Mouse (Mus musculus) megakaryocyte, embryonic 14.5 days (primary cell): ENCODE results near the gene Pias4. TPM values are rescaled to one million over a fixed set of nuclear protein-coding genes. Genes with fewer than 3 reads are reported as not detected.
A peak's percentile ranks its signal among the peaks of the same experiment; 100 is the strongest.
"Not testable (repeated sequence)": the region's sequence is repeated elsewhere in the genome, so short reads cannot be mapped to it uniquely, and the experiment has no call there.

Experiments
- H3K27me3 ChIP-seq: replicated peaks from 2 replicates; pipeline ENCODE3; 2012; ENCODE audit warnings: inconsistent platforms
- H3K36me3 ChIP-seq: replicated peaks from 2 replicates; pipeline ENCODE3; 2012; ENCODE audit warnings: low read length, inconsistent platforms, mixed read lengths
- H3K4me1 ChIP-seq: 2 replicates; pipeline ENCODE4 v1.6.1; 2012; ENCODE audit warnings: inconsistent platforms
- H3K4me3 ChIP-seq: replicated peaks from 2 replicates; pipeline ENCODE3; 2012; ENCODE audit warnings: moderate library complexity, mild to moderate bottlenecking, inconsistent platforms
- H3K9me3 ChIP-seq: 2 replicates; pipeline ENCODE4 v1.6.1; 2012; ENCODE audit warnings: inconsistent platforms
- FLI1 ChIP-seq: IDR thresholded peaks from 2 replicates; pipeline ENCODE4 v1.6.1; 2012; ENCODE audit warnings: low read length, inconsistent platforms, mixed read lengths
- GATA1 ChIP-seq: IDR thresholded peaks from 3 replicates; pipeline ENCODE4 v1.6.1; 2012; ENCODE audit warnings: mixed read lengths, low read length, inconsistent platforms, borderline replicate concordance
- polyA plus RNA-seq: library from polyadenylated mRNA; stranded (reverse); fragments of >175 nt; gene quantifications from 2 replicates; pipeline ENCODE4 v1.2.3, GENCODE M21; 2012; ENCODE audit warnings: low replicate concordance; ENCODE audit not compliant: insufficient read depth

Gene Pias4
- polyA plus RNA-seq, result 95.2 and 184 TPM in 2 replicates

DNA sequence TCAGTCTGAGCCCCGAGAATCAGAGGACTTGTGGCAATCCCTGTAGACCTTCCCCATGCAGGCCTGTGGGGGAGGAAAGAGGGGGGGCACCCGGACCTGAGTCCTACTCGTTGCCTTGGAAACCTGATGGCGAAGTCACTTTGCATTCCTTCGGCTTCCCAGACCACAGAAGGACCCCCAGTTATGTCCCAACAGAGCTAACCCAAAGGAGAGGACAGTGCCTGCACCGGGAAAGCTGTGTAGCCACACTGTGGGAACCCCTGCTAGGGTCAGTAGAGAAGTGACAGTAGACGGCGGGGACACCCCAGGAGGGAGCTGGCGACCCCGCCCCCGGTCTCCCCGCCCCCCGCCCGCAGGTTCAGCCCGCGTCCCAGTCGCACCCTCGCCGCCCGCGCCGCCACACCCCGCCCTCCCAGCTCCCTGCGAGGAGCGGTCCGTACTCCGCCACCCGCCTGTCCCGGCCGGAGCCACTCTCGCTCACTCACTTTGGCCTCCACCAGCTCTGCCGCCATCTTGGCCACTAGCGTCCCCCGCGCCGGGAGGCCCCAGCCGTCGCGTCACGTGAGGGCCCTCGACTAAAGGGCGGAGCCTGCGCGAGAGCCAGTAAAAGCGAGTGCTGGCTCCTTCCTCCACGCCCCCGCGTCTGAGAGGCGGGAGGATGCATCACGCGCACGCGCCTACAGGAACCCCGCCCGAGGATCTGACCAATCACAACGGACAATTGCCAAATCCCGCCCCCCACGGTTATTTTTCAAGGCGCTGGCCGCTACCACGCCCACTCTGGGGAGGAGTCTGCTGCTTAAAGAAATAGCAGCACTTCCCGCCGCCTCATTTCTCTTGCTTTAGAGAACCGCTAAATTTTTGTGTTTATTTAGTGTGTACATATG lies at the start of gene Pias4:
Gene Pias4, minus strand, starts transcription at position 724 of the 887 bp plus-strand sequence.
- TF ChIP-seq GATA1 (no peak), FLI1 (no peak)
- no peaks in the 10 kb centered on the region for H3K27me3 ChIP-seq
- peaks cover 60% of the 10 kb centered on the region for H3K4me1 ChIP-seq

DNA sequence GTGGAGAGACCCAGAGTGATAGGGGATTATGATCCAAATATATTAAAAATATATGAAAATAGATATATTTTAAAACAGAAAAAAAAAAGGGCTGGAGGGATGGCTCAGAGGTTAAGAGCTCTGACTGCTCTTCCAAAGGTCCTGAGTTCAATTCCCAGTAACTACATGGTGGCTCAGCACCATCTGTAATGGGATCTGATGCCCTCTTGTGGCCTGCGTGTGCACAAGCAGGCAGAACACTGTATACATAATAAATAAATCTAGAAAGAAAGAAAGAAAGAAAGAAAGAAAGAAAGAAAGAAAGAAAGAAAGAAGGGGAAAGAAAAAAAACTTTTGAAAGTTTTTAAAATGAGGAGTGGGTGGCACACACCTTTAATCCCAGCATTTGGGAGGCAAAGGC lies 49.5 kb upstream of the Pias4 start:
- Histone ChIP-seq H3K4me1 (peaks cover 25% of the 10 kb centered on the region), H3K27me3 (peaks cover 33% of the 10 kb centered on the region)
- not testable (repeated sequence) for H3K4me3 ChIP-seq

More for the DNA sequence above, at the start of gene Pias4:
- Histone ChIP-seq H3K9me3 (no peaks in the 10 kb centered on the region), H3K4me3 (peak within 1 kb of the TSS; percentile 97), H3K36me3 (peaks cover 30% of the 10 kb centered on the region)

DNA sequence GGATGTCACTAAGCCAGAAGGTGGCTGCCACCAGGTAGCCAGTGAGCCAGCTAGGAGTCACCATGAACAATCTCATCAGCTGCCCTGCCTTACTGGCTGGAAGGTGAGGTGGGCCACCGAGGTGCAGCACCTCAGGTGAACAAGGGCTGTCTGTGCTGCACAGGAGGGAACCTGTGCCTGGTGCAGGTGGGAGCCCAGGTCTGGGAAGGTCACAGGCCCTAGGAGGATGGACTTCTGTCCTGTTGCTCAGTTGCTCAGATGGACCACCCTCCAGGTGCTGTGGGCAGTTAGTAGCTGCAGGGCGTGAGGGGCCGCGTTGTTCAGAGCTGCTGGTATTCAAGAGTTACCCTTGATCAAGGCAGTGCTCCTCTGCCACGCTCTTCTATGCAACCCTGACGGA lies 49.1 kb upstream of the Pias4 start:
- no peak overlapping the region for H3K4me3 ChIP-seq

More for the DNA sequence above, 49.5 kb upstream of the Pias4 start:
- H3K36me3 ChIP-seq, result not testable (repeated sequence)
- peaks cover 11% of the 10 kb centered on the region for H3K9me3 ChIP-seq

DNA sequence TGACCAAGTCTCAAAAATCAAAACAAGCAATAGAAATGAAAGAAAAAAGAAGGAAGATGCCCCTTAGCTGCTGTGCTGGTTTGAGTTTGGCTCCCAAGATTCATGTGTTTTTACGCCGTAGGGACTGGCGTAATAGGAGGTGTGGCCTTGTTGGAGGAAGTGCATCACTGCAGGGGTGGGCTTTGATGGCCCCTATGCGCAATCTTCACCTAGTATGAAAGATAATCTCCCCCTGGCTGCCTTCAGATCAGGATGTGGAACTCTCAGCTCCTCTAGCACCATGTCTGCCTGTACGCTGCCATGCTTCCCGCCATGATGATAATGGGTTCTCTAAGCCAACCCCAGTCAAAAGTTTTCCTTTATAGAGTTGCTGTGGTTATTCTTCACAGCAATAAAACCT lies 48.5 kb upstream of the Pias4 start:
- peaks cover 37% of the 10 kb centered on the region for H3K27me3 ChIP-seq
- H3K4me3 ChIP-seq, result no peak overlapping the region
- TF ChIP-seq GATA1, result no peak
- no peak for TF ChIP-seq FLI1
- H3K4me1 ChIP-seq, result peaks cover 17% of the 10 kb centered on the region
- H3K36me3 ChIP-seq, result no peaks in the 10 kb centered on the region
- peaks cover 18% of the 10 kb centered on the region for H3K9me3 ChIP-seq

More for the DNA sequence above, 49.1 kb upstream of the Pias4 start:
- peaks cover 33% of the 10 kb centered on the region for H3K27me3 ChIP-seq
- no peaks in the 10 kb centered on the region for H3K36me3 ChIP-seq
- H3K4me1 ChIP-seq, result peaks cover 22% of the 10 kb centered on the region
- H3K9me3 ChIP-seq, result peaks cover 14% of the 10 kb centered on the region
- TF ChIP-seq GATA1 (no peak), FLI1 (no peak)

DNA sequence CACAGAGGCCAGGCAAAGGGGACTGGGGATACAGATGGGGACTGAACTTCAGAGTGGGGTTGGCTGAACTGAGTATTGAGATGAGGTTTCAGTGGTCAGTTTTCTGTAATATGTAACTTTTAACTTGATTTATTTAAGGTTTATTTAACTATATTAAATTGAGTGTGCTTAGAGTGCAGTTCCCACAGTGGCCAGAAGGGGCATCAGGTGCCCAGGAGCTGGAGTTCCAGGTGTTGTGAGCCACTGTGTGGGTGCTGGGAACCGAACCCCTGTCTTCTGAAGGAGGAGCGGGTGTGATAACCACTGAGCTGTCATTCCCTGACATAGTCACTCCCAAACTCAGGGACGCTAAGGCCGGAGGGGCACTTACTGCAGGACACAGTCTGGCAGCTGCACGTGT lies 42.4 kb upstream of the Pias4 start:
- Histone ChIP-seq H3K36me3 (no peaks in the 10 kb centered on the region), H3K4me1 (peaks cover 11% of the 10 kb centered on the region), H3K9me3 (peaks cover 27% of the 10 kb centered on the region), H3K4me3 (peak overlapping the region; percentile 48), H3K27me3 (peaks cover 67% of the 10 kb centered on the region)
- TF ChIP-seq GATA1 (no peak), FLI1 (no peak)

DNA sequence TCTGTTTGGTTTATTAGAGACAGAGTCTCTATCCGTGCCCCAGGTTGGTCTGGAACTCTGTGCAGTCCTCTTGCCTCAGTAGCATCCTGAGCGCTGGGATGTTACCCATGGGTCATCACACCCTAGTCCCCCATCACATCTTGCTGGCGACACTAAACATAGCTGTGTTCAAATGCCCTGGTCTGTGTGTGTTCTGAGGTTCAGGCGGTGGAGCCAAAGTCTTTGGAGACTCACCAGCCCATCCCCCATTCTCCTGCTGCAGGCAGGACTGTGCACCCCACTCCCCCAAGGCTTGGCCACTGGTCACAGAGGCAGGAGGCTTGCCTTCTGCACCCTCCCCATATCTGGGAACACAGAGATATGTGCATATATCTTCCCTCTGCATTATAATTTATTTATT lies 36.4 kb upstream of the Pias4 start:
- peaks cover 73% of the 10 kb centered on the region for H3K27me3 ChIP-seq

DNA sequence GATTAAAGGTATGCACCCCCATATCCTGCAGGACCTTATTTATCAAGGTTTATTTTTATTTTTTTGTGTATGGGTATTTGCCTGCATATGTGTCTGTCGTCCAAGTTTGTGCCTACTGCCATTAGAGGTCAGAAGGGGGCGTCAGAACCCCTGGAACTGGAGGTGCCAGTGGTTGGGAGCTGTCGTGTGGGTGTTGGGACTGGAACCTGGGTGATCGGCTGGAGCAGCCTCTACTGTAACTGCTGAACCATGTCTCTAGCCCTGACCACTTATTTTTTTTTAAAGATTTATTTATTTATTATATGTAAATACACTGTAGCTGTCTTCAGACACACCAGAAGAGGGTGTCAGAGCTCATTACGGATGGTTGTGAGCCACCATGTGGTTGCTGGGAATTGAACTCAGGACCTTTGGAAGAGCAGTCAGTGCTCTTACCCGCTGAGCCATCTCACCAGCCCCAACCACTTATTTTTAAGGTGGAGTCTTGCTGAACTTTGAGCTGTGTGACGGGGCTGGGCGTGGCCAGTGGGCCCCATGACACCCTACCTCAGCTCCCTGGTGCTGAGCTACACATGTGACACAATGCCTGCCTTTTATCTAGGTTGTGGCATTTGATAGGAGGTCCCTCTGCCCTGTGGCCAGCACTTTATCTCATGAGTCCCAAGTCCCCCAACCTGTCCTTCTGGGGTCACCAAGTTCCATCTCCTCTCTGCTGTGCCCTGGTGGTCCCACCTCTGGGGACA lies 35.4 kb upstream of the Pias4 start:
- peaks cover 72% of the 10 kb centered on the region for H3K27me3 ChIP-seq
- H3K4me1 ChIP-seq, result peaks cover 40% of the 10 kb centered on the region
- H3K4me3 ChIP-seq, result no peak overlapping the region
- H3K9me3 ChIP-seq, result no peaks in the 10 kb centered on the region
- TF ChIP-seq FLI1 (no peak), GATA1 (no peak)
- H3K36me3 ChIP-seq, result no peaks in the 10 kb centered on the region

More for the DNA sequence above, 36.4 kb upstream of the Pias4 start:
- Histone ChIP-seq H3K36me3 (no peaks in the 10 kb centered on the region), H3K4me1 (peaks cover 40% of the 10 kb centered on the region), H3K4me3 (no peak overlapping the region), H3K9me3 (no peaks in the 10 kb centered on the region)
- TF ChIP-seq FLI1, result no peak

DNA sequence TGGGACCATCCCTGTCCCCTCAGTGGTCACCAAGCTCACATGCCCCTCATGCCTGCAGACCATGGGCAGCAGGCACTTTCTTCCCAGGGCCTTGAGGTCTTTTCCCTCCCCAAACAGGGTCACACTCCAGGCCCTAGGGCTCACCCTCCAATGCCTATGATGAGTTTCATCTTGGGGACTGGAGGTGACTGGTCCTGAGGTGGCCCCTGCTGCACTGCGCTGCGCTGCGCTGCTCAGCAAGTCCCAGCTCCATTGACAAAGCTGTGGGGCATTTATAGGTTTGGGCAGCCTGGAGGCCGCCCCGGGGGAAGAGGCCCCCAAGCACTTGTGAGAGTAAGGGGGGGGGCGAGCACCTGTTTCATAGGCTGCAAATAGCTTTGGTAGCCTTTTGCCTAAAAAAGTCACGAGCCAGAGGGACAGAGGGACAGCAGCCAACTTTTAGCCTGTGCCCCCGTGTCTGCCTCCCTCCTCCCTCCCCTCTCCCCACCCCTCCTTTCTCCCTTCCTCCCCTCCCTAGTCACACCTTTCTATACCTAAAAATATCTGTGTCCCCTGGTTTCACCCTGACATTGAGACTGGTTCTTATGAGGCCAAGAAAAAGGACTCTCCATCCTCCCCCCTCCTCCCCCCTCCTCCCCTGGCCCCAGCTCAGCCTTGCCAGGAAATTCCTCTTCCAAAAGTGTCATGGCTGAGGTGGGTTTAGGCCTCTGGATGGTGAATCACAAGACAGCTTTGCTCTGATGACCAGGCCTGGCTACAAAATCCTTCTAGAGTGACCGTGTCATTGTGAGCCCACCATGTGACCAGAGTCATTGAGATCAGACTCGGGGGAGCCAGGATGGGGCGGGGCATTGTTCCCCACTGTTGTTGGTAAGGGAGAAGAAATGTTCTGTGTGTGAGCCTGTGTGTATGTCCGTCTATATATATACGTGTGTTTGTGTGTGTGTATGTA lies 34.4 kb upstream of the Pias4 start, which contains the start of gene Nmrk2:
Gene Nmrk2, minus strand, starts transcription at position 245 of the 952 bp plus-strand sequence.
- no peaks in the 10 kb centered on the region for H3K36me3 ChIP-seq
- H3K4me1 ChIP-seq, result peaks cover 40% of the 10 kb centered on the region
- no peaks in the 10 kb centered on the region for H3K9me3 ChIP-seq
- TF ChIP-seq GATA1 (no peak), FLI1 (no peak)
- peaks cover 67% of the 10 kb centered on the region for H3K27me3 ChIP-seq
- H3K4me3 ChIP-seq, result peak within 1 kb of the TSS; percentile 30

DNA sequence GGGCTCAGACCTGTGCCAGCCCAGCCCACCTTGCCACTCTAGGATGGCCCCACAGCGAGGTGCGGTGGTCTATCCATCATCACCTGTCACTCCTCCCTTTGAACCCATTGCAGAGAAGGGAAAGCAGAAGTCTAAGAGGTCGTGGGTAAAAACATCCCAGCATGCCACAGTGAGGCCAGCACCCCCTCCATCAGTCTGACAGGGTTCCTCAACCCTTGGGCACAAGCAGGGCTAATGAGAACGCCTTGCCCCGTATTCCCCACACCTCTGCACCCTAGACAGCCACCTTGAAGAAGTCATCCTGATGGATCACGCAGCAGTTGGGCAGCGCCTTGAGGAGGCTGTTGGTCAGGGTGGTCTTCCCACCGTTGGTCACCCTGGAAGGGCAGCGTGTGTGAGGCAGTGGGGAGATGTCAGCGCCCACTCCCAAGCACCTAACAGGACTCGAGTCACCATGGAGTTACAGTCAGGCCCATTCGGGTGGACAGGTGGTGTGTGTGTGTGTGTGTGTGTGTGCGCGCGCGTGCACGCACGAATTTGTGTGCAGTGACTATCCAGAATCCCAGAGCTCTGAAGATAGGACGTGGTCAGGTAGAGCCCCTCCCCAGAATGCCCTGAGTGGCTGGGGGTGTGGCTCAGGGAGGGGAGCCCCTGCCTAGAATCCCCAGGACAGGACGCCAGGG lies 33.0 kb upstream of the Pias4 start:
- TF ChIP-seq GATA1 (no peak), FLI1 (no peak)
- Histone ChIP-seq H3K4me3 (peak overlapping the region; percentile 30), H3K4me1 (peaks cover 40% of the 10 kb centered on the region), H3K36me3 (no peaks in the 10 kb centered on the region), H3K27me3 (peaks cover 68% of the 10 kb centered on the region), H3K9me3 (no peaks in the 10 kb centered on the region)
